13 mouse cellular contexts compared by ENCODE assay signal in the genomic region with DNA sequence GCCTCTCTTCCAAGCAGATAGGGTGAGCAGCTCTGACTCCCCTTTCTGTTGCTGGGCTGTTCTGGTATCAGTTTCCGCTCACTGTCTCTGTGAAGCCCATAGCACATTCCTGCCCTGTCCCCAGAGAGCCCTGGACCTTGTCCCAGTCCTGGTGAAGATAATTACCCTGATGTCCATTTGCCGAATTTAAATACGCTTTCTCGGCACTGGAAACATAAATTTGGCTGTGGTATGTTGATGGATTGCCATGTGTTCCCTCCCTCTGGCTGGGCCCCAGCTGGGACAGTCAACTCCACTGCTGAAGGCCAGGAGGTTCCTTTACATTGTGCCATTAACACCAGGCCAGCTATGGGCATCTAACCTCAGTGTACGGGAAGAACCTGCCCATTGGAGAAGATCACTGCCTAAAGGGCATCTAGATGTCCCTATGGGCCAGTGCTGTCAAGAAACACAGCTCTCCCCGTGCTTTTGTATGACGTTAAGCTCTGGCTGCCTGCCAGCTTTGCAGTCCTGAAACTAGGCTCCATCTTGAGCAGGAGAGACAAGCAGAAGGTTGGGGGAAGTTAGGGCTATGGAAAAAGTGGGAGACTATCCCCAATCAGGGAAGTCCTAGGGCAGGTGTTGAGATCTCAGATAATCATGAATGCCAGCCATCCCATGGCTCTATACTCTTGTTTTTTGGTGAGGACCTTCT. TPM values are rescaled to one million over a fixed set of nuclear protein-coding genes. Genes with fewer than 3 reads are reported as not detected.
A peak's percentile ranks its signal among the peaks of the same experiment; 100 is the strongest.
DNase-seq lines count a peak whose midpoint lies in the region; ATAC-seq lines count a peak whose summit lies in the region.
"Had no signal": no experiment of that assay in that cellular context is flagged by ENCODE, and none has a peak within 500 bp of the region (broad histone marks: within the 10 kb centered on the region; RNA-seq: fewer than 3 reads in every experiment).

No protein-coding gene starts in this region.

- peaks cover 13% of the 10 kb centered on the region for H3K4me1 ChIP-seq in kidney, embryonic 15.5 days

- peaks cover 3% of the 10 kb centered on the region; the same call in 1 of the 2 replicates for H3K27me3 ChIP-seq in kidney, embryonic 15.5 days

- no peak overlapping the region for H3K27ac ChIP-seq in kidney, embryonic 15.5 days
- H3K27ac ChIP-seq: hindbrain, embryonic 14.5 days; liver, embryonic 14.5 days had no signal

- no peaks in the 10 kb centered on the region for H3K9me3 ChIP-seq in kidney, embryonic 15.5 days (replicated peaks)

- peak; percentile 43 for DNase-seq in adrenal gland, postnatal 10 days
- DNase-seq in adrenal gland, adult 2 months, result no peak
- DNase-seq in kidney, adult 18-20 months, result peak; percentile 45
- peak; percentile 34 for DNase-seq in MN1 (ENCODE audit: low spot score)
- peak; percentile 74 for DNase-seq in cerebellum, adult 9-10 months
- DNase-seq in embryo, embryonic 9.5 days (ENCODE audit: extremely low spot score), result no peak
- no peak for DNase-seq in left cerebral cortex, adult 18-20 months (ENCODE audit: low spot score in 2 of 2)

- H3K9ac ChIP-seq in kidney, embryonic 15.5 days, result no peak overlapping the region
- H3K9ac ChIP-seq: hindbrain, embryonic 14.5 days; liver, embryonic 14.5 days had no signal

- ATAC-seq in kidney, embryonic 15.5 days (replicated peaks; ENCODE audit: low FRiP score), result no peak; the same call in 1 of the 2 replicates

- no peaks in the 10 kb centered on the region for H3K36me3 ChIP-seq in kidney, embryonic 15.5 days

- no peak overlapping the region for H3K4me3 ChIP-seq in kidney, embryonic 15.5 days (replicated peaks)
- H3K4me3 ChIP-seq: erythroblast, embryonic 14.5 days had no signal

- no peak overlapping the region for H3K4me2 ChIP-seq in kidney, embryonic 15.5 days
- H3K4me2 ChIP-seq: hindbrain, embryonic 14.5 days had no signal

- WGBS in kidney, embryonic 15.5 days, result 45% methylated on average over 7 of the region's 7 CpGs

RNA-seq across cellular contexts. Expression of a gene that starts 5.1 kb away (rescaled TPM):
- 1 to 10 TPM; 6.6 to 8.2 TPM for total RNA-seq in adrenal gland, postnatal 10 days (2021)
- 10 to 100 TPM in 1 of 2 experiments, 1 to 10 TPM in 1; 6.5 to 35.4 TPM for total RNA-seq in adrenal gland, adult 2 months (2021)
- polyA plus RNA-seq in adrenal gland, adult 2 months (2012; rRNA removed), result 8.9 and 13.8 TPM in 2 replicates
- polyA plus RNA-seq in kidney, embryonic 15.5 days (2015; fragmentation: Nextera tagmentation; extraction: Ambion mirVana), result 4.1 and 5.0 TPM in 2 replicates
- total RNA-seq in left cerebral cortex, adult 18-20 months (2021), result 10 to 100 TPM; 36.5 to 41.2 TPM
- total RNA-seq: megakaryocyte progenitor cell, adult 5-6 weeks had no signal
- polyA plus RNA-seq: erythroblast, embryonic 14.5 days; spleen, adult 2 months had no signal

Comparison
In these comparisons a context has a peak if more than half of its experiments do, and no peak if none do; other contexts are left out.
1. DNase-seq: peak in adrenal gland, postnatal 10 days (single experiment), kidney, adult 18-20 months (single experiment), MN1 (single experiment) and cerebellum, adult 9-10 months (single experiment); none in adrenal gland, adult 2 months (single experiment), embryo, embryonic 9.5 days (single experiment) and left cerebral cortex, adult 18-20 months (0 of 2).